Mouse (Mus musculus): ENCODE results near the gene Csf2.

DNA sequence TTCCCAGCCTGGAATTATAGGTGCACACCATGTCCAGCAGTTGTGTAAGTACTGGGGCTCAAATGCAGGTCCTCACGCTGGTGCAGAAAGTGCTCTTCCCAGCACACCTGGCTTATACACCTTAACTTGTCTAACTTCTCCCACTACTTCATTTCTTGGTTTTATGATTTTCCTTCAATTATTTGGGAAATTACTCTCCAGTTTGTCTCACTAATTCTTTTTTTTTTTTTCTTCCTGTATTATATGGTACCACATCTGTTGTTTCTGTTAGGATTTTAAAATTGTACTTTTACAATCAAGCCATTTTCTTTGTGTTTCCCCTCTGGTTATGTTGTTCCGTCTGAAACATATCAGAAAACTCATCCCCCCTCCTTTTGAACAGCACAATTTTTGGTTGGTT, 44.7 kb downstream of the Csf2 start:
- TF ChIP-seq TCF12 (IDR thresholded peaks at IDR 0.05; ENCODE audit: insufficient read depth, poor library complexity, severe bottlenecking) (no peak), POLR2A (IDR thresholded peaks at IDR 0.05; ENCODE audit: insufficient read length, low read depth) (no peak), USF1 (IDR thresholded peaks at IDR 0.05; ENCODE audit: low read depth) (no peak), TCF3 (IDR thresholded peaks at IDR 0.05; ENCODE audit: insufficient read length, low read depth) (no peak), E2F4 (IDR thresholded peaks at IDR 0.05; ENCODE audit: insufficient read depth) (no peak), POLR2AphosphoS2 (IDR thresholded peaks at IDR 0.05; ENCODE audit: insufficient read length, low read depth) (no peak), MYOD1 (IDR thresholded peaks at IDR 0.05; ENCODE audit: control insufficient read depth in 1 of 3, insufficient read length in 2 of 3, low read depth in 2 of 3) (no peak), REST (IDR thresholded peaks at IDR 0.05; ENCODE audit: insufficient read depth, insufficient read length) (no peak), MYOG (IDR thresholded peaks at IDR 0.05; ENCODE audit: control insufficient read depth in 1 of 3, insufficient read depth in 1 of 3, insufficient read length in 2 of 3, low read depth in 2 of 3) (no peak), MAX (IDR thresholded peaks at IDR 0.05; ENCODE audit: low read depth) (no peak), SRF (IDR thresholded peaks at IDR 0.05; ENCODE audit: control insufficient read depth, insufficient read length, low read depth) (no peak)

Data from myocyte (in vitro differentiated cells).